Mouse (Mus musculus) neural tube, embryonic 15.5 days (tissue): ENCODE results near the gene Eps8l3. TPM values are rescaled to one million over a fixed set of nuclear protein-coding genes. Genes with fewer than 3 reads are reported as not detected.
"Not testable (repeated sequence)": the region's sequence is repeated elsewhere in the genome, so short reads cannot be mapped to it uniquely, and the experiment has no call there.

Experiments used
- ATAC-seq: fragments of 200-750 bp; cut with Nextera tagmentation; 2 replicates; pipeline ENCODE4 v1.8.0; 2017; ENCODE audit warnings: mild to moderate bottlenecking, moderate TSS enrichment, moderate library complexity; ENCODE audit not compliant: low FRiP score
- H3K27ac ChIP-seq: fragments of 300-500 bp; sonication (generic); replicated peaks from 2 replicates; pipeline ENCODE4 v1.5.1; 2015; ENCODE audit warnings: mild to moderate bottlenecking, inconsistent platforms
- H3K27me3 ChIP-seq: fragments of 300-500 bp; sonication (generic); replicated peaks from 2 replicates; pipeline ENCODE4 v1.6.1; 2015; ENCODE audit warnings: inconsistent platforms
- H3K36me3 ChIP-seq: fragments of 300-500 bp; sonication (generic); 2 replicates; pipeline ENCODE4 v1.6.1; 2015; ENCODE audit warnings: inconsistent platforms
- H3K4me1 ChIP-seq: fragments of 300-500 bp; sonication (generic); 2 replicates; pipeline ENCODE4 v1.6.1; 2015; ENCODE audit warnings: inconsistent platforms
- H3K4me2 ChIP-seq: fragments of 300-500 bp; sonication (generic); 2 replicates; pipeline ENCODE4 v1.6.1; 2015; ENCODE audit warnings: inconsistent platforms, mild to moderate bottlenecking, moderate library complexity
- H3K4me3 ChIP-seq: fragments of 300-500 bp; sonication (generic); replicated peaks from 2 replicates; pipeline ENCODE4 v1.5.1; 2015; ENCODE audit warnings: mild to moderate bottlenecking, inconsistent platforms
- H3K9ac ChIP-seq: fragments of 300-500 bp; sonication (generic); replicated peaks from 2 replicates; pipeline ENCODE4 v1.6.1; 2015; ENCODE audit warnings: mild to moderate bottlenecking, inconsistent platforms
- H3K9me3 ChIP-seq: fragments of 300-500 bp; sonication (generic); replicated peaks from 2 replicates; pipeline ENCODE4 v1.6.1; 2016; ENCODE audit warnings: inconsistent platforms
- WGBS: fragments of 180-500 bp; shearing (Covaris S2); methylation state at CpG from one replicate; pipeline ENCODE4 v1.1.7; 2015; ENCODE audit warnings: mixed read lengths; 5-methylcytosine and 5-hydroxymethylcytosine counted together
- polyA plus RNA-seq: library from polyadenylated mRNA; unstranded; fragments of >200 nt; fragmentation: Nextera tagmentation; extraction: Ambion mirVana; gene quantifications from 2 replicates; pipeline ENCODE4 v1.2.1, GENCODE M21; 2015

Gene Eps8l3
- polyA plus RNA-seq, 1 experiment from 2014 or later = not detected

DNA sequence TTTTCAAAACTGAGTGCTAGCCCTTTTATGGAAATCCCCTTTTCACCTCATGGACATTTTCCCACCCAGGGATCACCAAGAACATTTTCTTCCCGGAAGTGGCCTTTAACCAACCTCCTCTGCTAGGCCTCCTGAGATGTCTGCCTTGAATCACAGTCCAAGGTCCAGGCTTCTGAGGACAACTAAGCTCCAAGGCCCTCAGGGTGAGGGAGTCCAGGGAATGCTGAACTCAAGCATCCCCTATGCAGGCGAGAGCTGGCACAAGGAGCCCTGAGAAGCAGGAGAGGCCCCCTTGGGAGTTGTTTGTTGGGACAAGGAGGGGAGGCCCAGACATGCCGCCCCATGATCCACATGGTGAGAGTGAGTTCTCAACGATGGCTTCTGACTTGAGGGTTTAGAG lies 7.1 kb upstream of the Eps8l3 start:
- Histone ChIP-seq H3K4me3 (no peak overlapping the region), H3K9ac (no peak overlapping the region), H3K36me3 (no peaks in the 10 kb centered on the region), H3K27ac (no peak overlapping the region), H3K9me3 (no peaks in the 10 kb centered on the region), H3K27me3 (no peaks in the 10 kb centered on the region), H3K4me1 (peaks cover 12% of the 10 kb centered on the region; the same call in 1 of the 2 replicates), H3K4me2 (no peak overlapping the region)
- 68% methylated on average over 4 of the region's 4 CpGs for WGBS
- no peak for ATAC-seq

DNA sequence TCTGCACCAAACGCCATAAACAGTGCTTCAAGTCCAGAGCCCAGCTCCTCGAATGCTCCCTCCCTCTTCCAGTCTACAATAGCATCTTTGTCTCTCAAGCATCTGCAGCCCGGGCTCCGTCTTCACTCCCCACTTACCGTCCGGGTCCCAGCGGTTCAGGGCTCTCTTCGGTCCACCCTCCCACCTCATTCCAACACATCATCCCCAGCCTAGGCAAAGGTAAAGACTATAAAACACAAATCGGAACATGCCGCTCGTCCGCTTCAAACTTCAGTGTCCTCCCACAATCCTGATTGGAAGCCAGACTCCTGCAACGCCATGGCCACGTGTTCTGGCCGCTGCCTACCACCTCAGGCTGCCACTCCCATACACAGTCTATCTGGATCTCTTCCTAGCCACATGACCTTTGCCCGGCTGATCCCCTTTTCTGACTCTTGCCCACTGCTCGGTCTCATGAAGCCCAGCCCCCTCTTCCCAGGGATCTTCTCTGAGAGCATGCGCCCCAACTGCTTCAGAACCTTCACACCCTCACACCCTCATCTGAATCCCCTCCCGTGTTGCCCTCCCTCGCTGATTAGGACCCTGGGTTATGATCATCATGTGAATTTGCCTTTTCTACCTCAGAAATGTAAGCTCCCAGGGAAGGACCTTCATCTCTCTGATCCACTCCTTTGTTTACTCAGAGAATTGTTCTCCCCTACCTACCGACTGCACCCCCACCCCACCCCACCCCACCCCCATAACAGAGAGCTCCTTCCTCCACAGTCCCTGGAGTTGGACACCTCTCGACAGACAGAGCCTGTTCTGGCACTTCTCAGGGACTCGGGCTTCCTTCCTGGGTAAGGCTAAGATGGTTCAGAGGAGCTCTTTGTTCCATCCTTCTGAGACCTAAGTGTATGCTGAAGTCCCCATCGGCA lies 3.4 kb upstream of the Eps8l3 start:
- ATAC-seq = no peak
- WGBS = 77% methylated on average over 24 of the region's 24 CpGs

DNA sequence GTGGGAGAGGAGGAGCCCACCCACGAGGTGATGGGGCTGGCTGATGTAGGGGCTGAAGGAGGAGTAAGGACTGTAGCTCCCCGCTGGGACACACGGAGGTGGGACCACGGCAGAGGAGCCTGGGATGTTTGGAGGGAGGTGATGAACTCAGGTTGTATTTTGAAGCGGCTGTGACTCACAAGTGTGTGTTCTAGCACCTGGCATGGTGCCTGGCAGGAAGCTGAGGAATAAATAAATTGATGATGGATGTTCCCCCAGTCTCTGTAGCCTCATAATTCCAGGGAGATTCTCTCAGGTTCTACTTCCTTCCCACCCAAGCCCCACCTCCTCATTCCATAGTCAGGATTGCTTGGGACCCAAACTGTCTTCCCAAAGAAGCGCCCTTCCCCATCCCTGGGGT lies 1.8 kb upstream of the Eps8l3 start:
- Histone ChIP-seq H3K4me2 (no peak overlapping the region), H3K4me3 (no peak overlapping the region), H3K36me3 (no peaks in the 10 kb centered on the region), H3K4me1 (no peaks in the 10 kb centered on the region), H3K27ac (no peak overlapping the region), H3K9ac (no peak overlapping the region), H3K27me3 (no peaks in the 10 kb centered on the region), H3K9me3 (no peaks in the 10 kb centered on the region)
- 68% methylated on average over 6 of the region's 6 CpGs for WGBS
- no peak for ATAC-seq

More for the DNA sequence above, 3.4 kb upstream of the Eps8l3 start:
- Histone ChIP-seq H3K4me1 (peaks cover 9% of the 10 kb centered on the region; the same call in 1 of the 2 replicates), H3K27me3 (no peaks in the 10 kb centered on the region), H3K9me3 (no peaks in the 10 kb centered on the region), H3K27ac (no peak overlapping the region), H3K4me3 (no peak overlapping the region), H3K36me3 (no peaks in the 10 kb centered on the region), H3K9ac (no peak overlapping the region), H3K4me2 (no peak overlapping the region)

DNA sequence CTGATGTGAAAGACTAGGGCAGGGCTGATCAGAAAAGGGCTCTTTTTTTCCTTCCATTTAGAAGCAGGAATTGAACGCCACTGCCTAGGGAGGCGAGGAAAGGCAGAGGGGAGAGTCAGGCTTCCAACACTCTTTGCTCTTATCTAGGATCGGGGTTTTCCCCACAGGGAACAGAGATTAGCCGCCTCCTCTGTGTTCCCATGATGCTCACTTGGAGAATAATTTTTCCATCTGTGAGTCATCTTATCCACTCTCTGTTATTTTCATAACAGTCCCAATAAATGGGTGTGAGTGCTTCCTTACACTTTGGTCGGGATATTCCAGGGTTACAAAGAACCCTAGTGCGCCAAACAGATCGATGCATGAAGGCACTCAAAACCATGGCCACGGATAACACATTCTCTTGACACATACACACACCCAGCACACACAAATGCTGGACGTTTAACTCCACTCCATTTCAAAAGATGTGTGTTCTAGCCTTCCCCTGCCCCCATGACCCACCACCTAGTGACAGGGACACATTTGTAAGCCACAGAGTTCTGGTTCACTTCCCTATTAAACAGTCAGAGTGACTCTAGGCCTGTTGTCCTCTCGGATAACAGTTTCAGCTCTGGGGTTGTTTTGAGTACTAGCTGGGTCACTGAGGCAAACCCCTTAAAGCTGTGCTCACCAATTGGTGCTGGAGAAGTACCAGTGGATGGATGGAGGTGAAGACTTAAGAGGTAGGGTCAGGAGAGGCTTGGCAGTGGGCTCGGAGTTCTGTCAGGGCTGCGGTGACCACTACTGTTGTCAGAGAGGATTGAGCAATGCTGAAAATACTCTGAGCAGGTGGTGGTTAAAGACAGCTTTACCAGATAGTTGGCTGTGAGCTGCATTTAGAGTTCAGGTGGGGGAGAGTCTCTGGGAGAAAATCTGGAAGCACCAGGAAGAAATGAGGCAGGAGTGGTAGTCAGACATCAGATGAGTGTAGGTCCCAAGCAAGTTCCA lies 1.0 kb downstream of the Eps8l3 start:
- H3K36me3 ChIP-seq = no peaks in the 10 kb centered on the region
- H3K9ac ChIP-seq = no peak overlapping the region
- no peak for ATAC-seq
- H3K4me2 ChIP-seq = no peak overlapping the region
- H3K27ac ChIP-seq = no peak overlapping the region
- H3K9me3 ChIP-seq = no peaks in the 10 kb centered on the region
- H3K27me3 ChIP-seq = no peaks in the 10 kb centered on the region
- 83% methylated on average over 12 of the region's 12 CpGs for WGBS
- no peak overlapping the region for H3K4me3 ChIP-seq
- no peaks in the 10 kb centered on the region for H3K4me1 ChIP-seq

DNA sequence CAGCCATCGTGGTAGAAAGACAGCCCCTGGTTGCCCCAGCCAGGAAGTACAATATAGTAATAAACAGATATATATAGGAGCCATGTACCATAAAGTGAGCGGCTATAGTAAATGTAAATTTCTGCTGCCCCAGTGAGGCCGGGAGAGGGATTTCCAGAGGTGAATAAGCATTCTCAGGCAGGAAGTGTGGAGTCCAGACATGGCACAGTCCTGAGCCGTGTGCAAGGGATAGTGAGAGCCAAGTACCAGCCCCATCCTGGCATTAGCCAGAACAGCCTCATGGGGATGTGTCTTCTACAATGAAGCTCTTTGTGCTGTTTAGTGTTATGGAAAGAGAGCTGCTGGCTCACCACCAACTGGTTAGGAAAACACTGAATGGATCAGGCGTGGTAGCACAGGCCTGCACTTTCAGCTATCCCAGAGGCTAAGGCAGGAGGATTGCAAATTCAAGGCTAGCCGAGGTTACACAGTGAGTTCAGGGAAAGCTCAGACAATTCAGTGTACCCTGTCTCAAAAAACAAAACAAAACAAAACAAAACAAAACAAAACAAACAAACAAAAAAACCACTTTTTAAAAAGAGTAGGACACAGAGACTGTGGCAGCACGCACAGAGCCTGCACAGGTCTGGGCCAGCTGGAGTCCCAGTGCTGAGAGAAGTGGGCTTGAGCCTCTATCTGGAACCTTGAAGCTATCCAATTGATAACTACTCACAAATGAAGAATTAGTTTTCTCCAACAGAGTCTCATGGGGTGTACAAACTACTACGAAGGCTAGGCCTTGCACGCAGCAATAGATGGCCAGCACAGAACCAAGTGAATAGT lies 10.9 kb downstream of the Eps8l3 start:
- no peak overlapping the region for H3K4me3 ChIP-seq
- H3K27me3 ChIP-seq = no peaks in the 10 kb centered on the region
- H3K27ac ChIP-seq = peak overlapping the region; percentile 72
- H3K9me3 ChIP-seq = no peaks in the 10 kb centered on the region
- H3K9ac ChIP-seq = no peak overlapping the region
- 75% methylated on average over 9 of the region's 9 CpGs for WGBS
- ATAC-seq = peak; percentile 91
- H3K4me2 ChIP-seq = no peak overlapping the region
- 0 out of 2 replicates have a peak, but pooled peaks cover 5% of the 10 kb centered on the region for H3K36me3 ChIP-seq
- H3K4me1 ChIP-seq = no peaks in the 10 kb centered on the region

DNA sequence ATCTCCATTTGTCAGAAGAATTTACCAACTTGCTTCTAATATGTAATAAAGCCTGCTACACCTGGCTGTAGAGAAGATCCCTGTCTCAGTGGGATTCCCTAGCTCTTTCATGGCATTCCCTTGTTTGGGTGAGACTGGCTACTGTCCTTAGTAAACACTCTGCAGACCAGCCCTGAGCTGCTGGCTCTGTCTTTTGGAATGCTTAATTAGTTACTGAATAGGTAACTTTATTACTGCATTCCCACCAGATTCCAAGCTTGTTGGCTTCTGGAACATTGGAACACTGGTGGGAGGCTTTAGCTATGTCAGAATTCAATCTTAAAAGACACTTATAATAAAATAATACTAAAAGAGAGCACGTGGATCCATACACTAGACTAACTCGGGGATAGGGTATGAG lies 12.2 kb downstream of the Eps8l3 start:
- not testable (repeated sequence) for H3K27ac ChIP-seq, ATAC-seq, H3K36me3 ChIP-seq, H3K27me3 ChIP-seq, H3K9ac ChIP-seq, H3K4me2 ChIP-seq, H3K4me1 ChIP-seq, H3K9me3 ChIP-seq, H3K4me3 ChIP-seq
- WGBS = 96% methylated on average over 2 of the region's 2 CpGs

DNA sequence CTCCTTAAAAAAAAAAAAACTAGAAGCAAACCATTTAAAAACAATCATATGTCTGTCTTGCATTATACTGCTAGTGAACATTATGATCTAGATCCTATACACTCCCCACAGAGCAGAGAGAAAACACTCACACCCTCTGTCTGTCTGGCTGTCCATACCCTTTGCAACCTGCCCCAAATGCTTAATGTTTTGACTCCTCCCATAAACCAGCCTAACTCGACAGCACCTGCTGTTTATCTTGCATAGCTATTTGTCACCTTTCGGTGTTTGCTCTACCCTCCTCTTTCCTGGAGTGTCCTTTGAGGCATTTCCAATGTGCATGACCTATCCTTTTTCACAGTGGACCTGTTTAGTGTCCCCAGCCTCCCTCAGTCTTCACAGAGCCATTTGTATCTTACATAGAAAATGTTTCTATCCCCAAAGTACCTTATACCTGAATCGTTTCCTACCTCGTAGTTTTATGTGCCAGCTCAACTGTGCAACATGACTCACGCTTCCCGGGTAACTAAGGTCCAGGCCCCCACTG lies 18.2 kb downstream of the Eps8l3 start:
- Histone ChIP-seq H3K4me2 (peak overlapping the region; percentile 89), H3K4me3 (peak overlapping the region; percentile 83), H3K9ac (peak overlapping the region; percentile 89), H3K27ac (peak overlapping the region; percentile 89; the same call in 1 of the 2 replicates), H3K27me3 (no peaks in the 10 kb centered on the region), H3K4me1 (peaks cover 10% of the 10 kb centered on the region), H3K9me3 (no peaks in the 10 kb centered on the region), H3K36me3 (peaks cover 26% of the 10 kb centered on the region)
- WGBS = 6% methylated on average over 6 of the region's 6 CpGs
- peak; percentile 39; the same call in 1 of the 2 replicates for ATAC-seq

DNA sequence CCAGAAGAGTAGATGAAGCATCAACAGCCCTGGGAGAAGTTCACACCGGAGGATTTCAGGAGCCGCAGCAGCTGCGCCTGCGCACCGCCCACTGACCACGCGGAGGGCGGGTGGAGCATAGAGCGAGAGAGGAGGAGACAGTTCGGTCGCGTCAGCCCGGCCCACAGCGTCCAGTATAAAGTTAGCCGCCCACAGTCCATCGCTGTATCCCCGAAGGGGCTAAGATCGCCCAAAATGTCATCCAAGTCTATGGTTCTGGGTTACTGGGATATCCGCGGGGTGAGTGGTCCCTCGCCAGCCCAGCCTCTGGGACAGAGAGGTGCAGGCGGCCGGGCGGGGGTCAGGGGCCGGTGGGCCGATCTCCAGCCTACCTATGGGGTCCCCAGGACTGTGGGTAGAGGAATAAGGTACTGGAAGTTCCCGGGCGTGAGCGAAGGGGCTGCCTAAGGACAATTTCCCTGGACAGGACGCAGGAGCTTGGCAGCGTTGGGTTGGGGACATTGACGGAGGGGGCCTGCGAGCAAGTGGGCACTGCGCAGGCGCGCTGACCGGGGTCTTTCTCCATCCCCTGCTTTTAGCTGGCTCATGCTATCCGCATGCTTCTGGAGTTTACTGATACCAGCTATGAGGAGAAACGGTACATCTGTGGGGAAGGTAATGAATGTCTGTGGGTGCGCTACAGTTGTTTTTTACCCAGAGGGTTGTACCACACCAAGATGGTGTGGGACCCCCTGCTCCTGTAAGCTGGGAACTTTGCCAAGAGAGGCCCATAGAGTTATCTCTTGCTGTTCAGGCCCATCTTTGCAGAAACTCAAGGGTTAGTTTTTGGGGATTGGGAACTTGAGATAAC lies 18.9 kb downstream of the Eps8l3 start, which contains the start of gene Gstm5:
TSS of gene Gstm5 (plus strand) at position 102 of the 850 bp plus-strand sequence.
- peak within 1 kb of the TSS; percentile 89 for H3K4me2 ChIP-seq
- peaks cover 10% of the 10 kb centered on the region for H3K4me1 ChIP-seq
- H3K9ac ChIP-seq = peak within 1 kb of the TSS; percentile 89
- H3K27me3 ChIP-seq = no peaks in the 10 kb centered on the region
- peaks cover 26% of the 10 kb centered on the region for H3K36me3 ChIP-seq
- peak; percentile 96 for ATAC-seq
- WGBS = 4% methylated on average over 40 of the region's 40 CpGs
- peak within 1 kb of the TSS; percentile 83 for H3K4me3 ChIP-seq
- no peaks in the 10 kb centered on the region for H3K9me3 ChIP-seq
- peak within 1 kb of the TSS; percentile 89 for H3K27ac ChIP-seq

DNA sequence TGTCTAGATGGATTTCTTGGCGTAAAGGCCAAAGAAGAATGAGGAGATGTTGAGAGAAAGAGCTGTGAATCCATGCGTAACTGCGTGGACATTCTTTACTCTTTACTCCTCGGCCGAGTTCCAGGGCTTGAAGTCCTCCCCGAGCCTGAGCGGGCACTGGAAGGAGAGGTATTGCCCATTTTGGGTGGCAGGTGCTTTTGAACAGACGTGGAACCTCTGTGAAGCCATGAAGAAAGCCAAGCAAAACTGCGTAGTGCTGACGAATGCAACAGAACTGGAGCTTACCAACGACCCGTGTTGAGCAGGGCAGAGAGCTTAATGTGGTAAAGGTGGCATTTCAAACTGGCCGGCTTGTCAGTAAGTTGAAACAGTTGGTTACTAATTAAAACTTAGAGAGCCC lies 21.7 kb downstream of the Eps8l3 start:
- Histone ChIP-seq H3K4me3 (no peak overlapping the region), H3K9ac (no peak overlapping the region), H3K4me1 (peaks cover 10% of the 10 kb centered on the region), H3K27me3 (no peaks in the 10 kb centered on the region), H3K4me2 (no peak overlapping the region), H3K9me3 (no peaks in the 10 kb centered on the region), H3K36me3 (peaks cover 20% of the 10 kb centered on the region), H3K27ac (no peak overlapping the region)
- 95% methylated on average over 13 of the region's 13 CpGs for WGBS
- no peak for ATAC-seq

DNA sequence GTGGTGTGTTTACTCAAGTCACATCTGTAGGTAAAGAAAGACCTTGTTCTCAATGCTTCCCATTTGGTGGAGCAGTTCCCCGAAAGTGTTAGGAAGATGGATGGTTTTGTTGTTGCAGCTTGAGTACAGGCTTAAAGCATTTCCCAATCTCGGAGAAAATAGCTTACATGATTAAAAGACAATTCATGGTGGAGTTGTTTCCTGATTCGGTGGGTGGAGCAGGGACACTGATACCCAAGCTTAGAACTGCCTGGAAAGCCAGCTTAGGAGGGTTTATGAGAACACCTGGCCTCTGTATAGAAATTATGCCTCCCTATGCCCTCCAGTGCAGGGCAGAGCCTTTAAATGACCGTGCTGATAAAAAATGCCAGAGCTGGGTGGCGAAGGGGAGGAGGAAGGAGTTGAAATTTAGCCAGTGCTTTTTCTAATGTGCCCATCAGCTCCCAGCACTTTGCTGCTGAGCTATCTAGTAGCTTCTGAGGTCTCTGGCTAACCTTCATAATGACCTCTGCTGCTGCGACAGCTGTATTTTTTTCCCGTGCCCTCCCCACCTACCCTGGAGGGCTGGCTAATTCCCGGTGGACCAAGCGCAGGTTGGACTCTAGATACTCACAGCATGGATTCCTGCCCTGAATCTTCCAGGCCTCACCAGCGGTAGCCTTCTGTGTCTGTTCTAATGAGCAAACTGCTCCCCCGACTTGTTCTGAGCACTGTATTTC lies 24.1 kb downstream of the Eps8l3 start:
- Histone ChIP-seq H3K4me1 (peaks cover 6% of the 10 kb centered on the region), H3K4me2 (no peak overlapping the region), H3K9me3 (no peaks in the 10 kb centered on the region), H3K4me3 (no peak overlapping the region), H3K27me3 (no peaks in the 10 kb centered on the region), H3K27ac (no peak overlapping the region), H3K36me3 (peaks cover 20% of the 10 kb centered on the region), H3K9ac (no peak overlapping the region)
- no peak for ATAC-seq
- 67% methylated on average over 11 of the region's 11 CpGs for WGBS
